Mouse (Mus musculus): Measurements from ENCODE around the gene Mnt. TPM values are rescaled to one million over a fixed set of nuclear protein-coding genes. Genes with fewer than 3 reads are reported as not detected.

Mnt gene
- polyA plus RNA-seq, 1 experiment from 2014 or later = 5.2 TPM

- H3K9me3 ChIP-seq = peaks cover 2% of the 10 kb centered on the region; the same call in 1 of the 2 replicates
- H3K36me3 ChIP-seq (replicated peaks) = peaks cover 77% of the 10 kb centered on the region
- peaks cover 3% of the 10 kb centered on the region; the same call in 1 of the 2 replicates for H3K27me3 ChIP-seq (replicated peaks; ENCODE audit: low read depth, poor library complexity, severe bottlenecking)
- no peak overlapping the region for H3K27ac ChIP-seq (replicated peaks)
- WGBS = 89% methylated on average over 8 of the region's 8 CpGs
- DNase-seq (ENCODE audit: low spot score) = no peak
- no peak overlapping the region for H3K4me3 ChIP-seq
- H3K4me1 ChIP-seq = peaks cover 49% of the 10 kb centered on the region
Observed at GRCm38 (mm10) chr11:74840739-74841138, 10.0 kb downstream of the Mnt start.

- Histone ChIP-seq H3K36me3 (replicated peaks) (peaks cover 77% of the 10 kb centered on the region), H3K27me3 (replicated peaks; ENCODE audit: low read depth, poor library complexity, severe bottlenecking) (peaks cover 3% of the 10 kb centered on the region; the same call in 1 of the 2 replicates), H3K4me1 (peaks cover 42% of the 10 kb centered on the region), H3K9me3 (peaks cover 3% of the 10 kb centered on the region; the same call in 1 of the 2 replicates), H3K27ac (replicated peaks) (no peak overlapping the region), H3K4me3 (no peak overlapping the region)
- no peak for DNase-seq (ENCODE audit: low spot score)
- 78% methylated on average over 9 of the region's 9 CpGs for WGBS
Observed at GRCm38 (mm10) chr11:74841366-74841765, 10.6 kb downstream of the Mnt start.

- WGBS = 88% methylated on average over 13 of the region's 13 CpGs
- H3K36me3 ChIP-seq (replicated peaks) = peaks cover 70% of the 10 kb centered on the region
Observed at GRCm38 (mm10) chr11:74842045-74842444, 11.3 kb downstream of the Mnt start.

GRCm38 (mm10) chr11:74842656-74843434 is 12.1 kb downstream of the Mnt start:
- no peak for DNase-seq (ENCODE audit: low spot score)
- no peaks in the 10 kb centered on the region for H3K27me3 ChIP-seq (replicated peaks; ENCODE audit: low read depth, poor library complexity, severe bottlenecking)
- peak overlapping the region; percentile 30; the same call in 1 of the 2 replicates for H3K27ac ChIP-seq (replicated peaks)
- H3K36me3 ChIP-seq (replicated peaks) = peaks cover 69% of the 10 kb centered on the region
- peaks cover 3% of the 10 kb centered on the region; the same call in 1 of the 2 replicates for H3K9me3 ChIP-seq
- H3K4me3 ChIP-seq = no peak overlapping the region
- H3K4me1 ChIP-seq = peaks cover 30% of the 10 kb centered on the region
- 89% methylated on average over 22 of the region's 22 CpGs for WGBS

More at GRCm38 (mm10) chr11:74842045-74842444, 11.3 kb downstream of the Mnt start:
- Histone ChIP-seq H3K4me1 (peaks cover 36% of the 10 kb centered on the region), H3K4me3 (no peak overlapping the region), H3K27ac (replicated peaks) (no peak overlapping the region), H3K9me3 (peaks cover 3% of the 10 kb centered on the region; the same call in 1 of the 2 replicates), H3K27me3 (replicated peaks; ENCODE audit: low read depth, poor library complexity, severe bottlenecking) (no peaks in the 10 kb centered on the region)
- DNase-seq (ENCODE audit: low spot score) = no peak

- WGBS = 81% methylated on average over 2 of the region's 2 CpGs
- Histone ChIP-seq H3K9me3 (peaks cover 3% of the 10 kb centered on the region; the same call in 1 of the 2 replicates), H3K27me3 (replicated peaks; ENCODE audit: low read depth, poor library complexity, severe bottlenecking) (no peaks in the 10 kb centered on the region), H3K4me3 (no peak overlapping the region), H3K36me3 (replicated peaks) (peaks cover 69% of the 10 kb centered on the region), H3K27ac (replicated peaks) (0 out of 2 replicates have a peak overlapping the region, but pooled peaks have one; percentile 19), H3K4me1 (peaks cover 30% of the 10 kb centered on the region)
- DNase-seq (ENCODE audit: low spot score) = no peak
Observed at GRCm38 (mm10) chr11:74843435-74843714, 12.7 kb downstream of the Mnt start.

- H3K9me3 ChIP-seq = peaks cover 3% of the 10 kb centered on the region; the same call in 1 of the 2 replicates
- 65% methylated on average over 5 of the region's 5 CpGs for WGBS
- no peak for DNase-seq (ENCODE audit: low spot score)
- no peak overlapping the region for H3K4me3 ChIP-seq
- peaks cover 31% of the 10 kb centered on the region for H3K4me1 ChIP-seq
- H3K27ac ChIP-seq (replicated peaks) = no peak overlapping the region
- peaks cover 69% of the 10 kb centered on the region for H3K36me3 ChIP-seq (replicated peaks)
- H3K27me3 ChIP-seq (replicated peaks; ENCODE audit: low read depth, poor library complexity, severe bottlenecking) = no peaks in the 10 kb centered on the region
Observed at GRCm38 (mm10) chr11:74843761-74844160, 13.0 kb downstream of the Mnt start.

GRCm38 (mm10) chr11:74845784-74846183 is 15.1 kb downstream of the Mnt start:
- H3K36me3 ChIP-seq (replicated peaks) = peaks cover 58% of the 10 kb centered on the region
- no peaks in the 10 kb centered on the region for H3K27me3 ChIP-seq (replicated peaks; ENCODE audit: low read depth, poor library complexity, severe bottlenecking)
- peaks cover 36% of the 10 kb centered on the region for H3K4me1 ChIP-seq
- H3K9me3 ChIP-seq = peaks cover 3% of the 10 kb centered on the region; the same call in 1 of the 2 replicates
- 74% methylated on average over 3 of the region's 3 CpGs for WGBS
- no peak overlapping the region for H3K27ac ChIP-seq (replicated peaks)
- DNase-seq (ENCODE audit: low spot score) = no peak
- no peak overlapping the region for H3K4me3 ChIP-seq

- Histone ChIP-seq H3K27ac (replicated peaks) (peak overlapping the region; percentile 30; the same call in 1 of the 2 replicates), H3K9me3 (peaks cover 3% of the 10 kb centered on the region; the same call in 1 of the 2 replicates), H3K4me3 (no peak overlapping the region), H3K27me3 (replicated peaks; ENCODE audit: low read depth, poor library complexity, severe bottlenecking) (no peaks in the 10 kb centered on the region), H3K36me3 (replicated peaks) (peaks cover 40% of the 10 kb centered on the region), H3K4me1 (peaks cover 31% of the 10 kb centered on the region)
- 3% methylated on average over 13 of the region's 13 CpGs for WGBS
- DNase-seq (ENCODE audit: low spot score) = peak; percentile 72
Observed at GRCm38 (mm10) chr11:74847919-74848521, 17.3 kb downstream of the Mnt start.

- H3K9me3 ChIP-seq = no peaks in the 10 kb centered on the region
- H3K4me3 ChIP-seq = no peak overlapping the region
- 73% methylated on average over 14 of the region's 14 CpGs for WGBS
- H3K27ac ChIP-seq (replicated peaks) = 0 out of 2 replicates have a peak overlapping the region, but pooled peaks have one; percentile 31
- H3K36me3 ChIP-seq (replicated peaks) = peaks cover 17% of the 10 kb centered on the region
- no peaks in the 10 kb centered on the region for H3K27me3 ChIP-seq (replicated peaks; ENCODE audit: low read depth, poor library complexity, severe bottlenecking)
- no peak for DNase-seq (ENCODE audit: low spot score)
- H3K4me1 ChIP-seq = peaks cover 25% of the 10 kb centered on the region
Observed at GRCm38 (mm10) chr11:74850998-74851661, 20.4 kb downstream of the Mnt start.

GRCm38 (mm10) chr11:74857756-74858155 is 27.0 kb downstream of the Mnt start:
- Histone ChIP-seq H3K36me3 (replicated peaks) (peaks cover 10% of the 10 kb centered on the region; the same call in 1 of the 2 replicates), H3K9me3 (no peaks in the 10 kb centered on the region), H3K4me3 (no peak overlapping the region), H3K27me3 (replicated peaks; ENCODE audit: low read depth, poor library complexity, severe bottlenecking) (no peaks in the 10 kb centered on the region), H3K4me1 (peaks cover 17% of the 10 kb centered on the region; the same call in 1 of the 2 replicates), H3K27ac (replicated peaks) (no peak overlapping the region)
- no peak for DNase-seq (ENCODE audit: low spot score)
- 80% methylated on average over 9 of the region's 9 CpGs for WGBS

- Histone ChIP-seq H3K4me1 (peaks cover 24% of the 10 kb centered on the region; the same call in 1 of the 2 replicates), H3K9me3 (no peaks in the 10 kb centered on the region), H3K36me3 (replicated peaks) (peaks cover 11% of the 10 kb centered on the region), H3K27me3 (replicated peaks; ENCODE audit: low read depth, poor library complexity, severe bottlenecking) (no peaks in the 10 kb centered on the region), H3K27ac (replicated peaks) (no peak overlapping the region), H3K4me3 (no peak overlapping the region)
- no peak for DNase-seq (ENCODE audit: low spot score)
- 86% methylated on average over 5 of the region's 5 CpGs for WGBS
Observed at GRCm38 (mm10) chr11:74862129-74862528, 31.4 kb downstream of the Mnt start.

GRCm38 (mm10) chr11:74863471-74863870 is 32.8 kb downstream of the Mnt start:
- Histone ChIP-seq H3K4me1 (peaks cover 17% of the 10 kb centered on the region; the same call in 1 of the 2 replicates), H3K36me3 (replicated peaks) (peaks cover 24% of the 10 kb centered on the region), H3K27ac (replicated peaks) (no peak overlapping the region), H3K27me3 (replicated peaks; ENCODE audit: low read depth, poor library complexity, severe bottlenecking) (no peaks in the 10 kb centered on the region), H3K4me3 (no peak overlapping the region), H3K9me3 (no peaks in the 10 kb centered on the region)
- WGBS = 27% methylated on average over 11 of the region's 11 CpGs
- peak; percentile 53 for DNase-seq (ENCODE audit: low spot score)
